Mouse (Mus musculus) CH12.LX (cell line): ENCODE data around the gene 2610528A11Rik. TPM values are rescaled to one million over a fixed set of nuclear protein-coding genes. Genes with fewer than 3 reads are reported as not detected.

Experiments
- DNase-seq: peaks from one replicate; pipeline ENCODE4 v3.0.0-alpha.2; 2013; ENCODE audit errors: extremely low read depth
- H3K27ac ChIP-seq: 2 replicates; pipeline ENCODE4 v1.5.1; 2012; ENCODE audit warnings: low read depth, mild to moderate bottlenecking, control low read depth, moderate library complexity; ENCODE audit not compliant: insufficient read depth
- H3K27me3 ChIP-seq: replicated peaks from 2 replicates; pipeline ENCODE3; 2012; ENCODE audit warnings: inconsistent platforms
- H3K36me3 ChIP-seq, 2 experiments: replicated peaks in 1 of 2; 2 replicates each; pipeline versions ENCODE3 to v1.6.1; 2012; ENCODE audit warnings: inconsistent platforms in 1 of 2, low read length in 1 of 2, mild to moderate bottlenecking in 1 of 2, mixed read lengths in 1 of 2, moderate library complexity in 1 of 2; ENCODE audit not compliant: control insufficient read depth in 1 of 2, insufficient read depth in 1 of 2
- H3K4me1 ChIP-seq, 2 experiments: 2 replicates each; pipeline ENCODE4 v1.6.1; 2012; ENCODE audit warnings: inconsistent platforms in 1 of 2, moderate library complexity in 1 of 2; ENCODE audit not compliant: insufficient read depth in 2 of 2, control insufficient read depth in 1 of 2
- H3K4me2 ChIP-seq: 2 replicates; pipeline ENCODE4 v1.6.1; 2012; ENCODE audit warnings: low read depth, mild to moderate bottlenecking, control low read depth; ENCODE audit not compliant: poor library complexity, insufficient read depth, severe bottlenecking
- H3K4me3 ChIP-seq, 3 experiments: fragments of 150-350 bp in 1 of 3; sonication (generic) in 1 of 3; replicated peaks in 1 of 3; 2 replicates each; pipeline versions ENCODE3 to v1.5.1; 2011 to 2012; ENCODE audit warnings: low read depth in 2 of 3, low read length in 2 of 3, mild to moderate bottlenecking in 2 of 3, moderate library complexity in 2 of 3, control low read depth in 1 of 3, improper control_type of control experiment in 1 of 3, inconsistent platforms in 1 of 3, mixed read lengths in 1 of 3; ENCODE audit not compliant: poor library complexity in 1 of 3
- H3K79me2 ChIP-seq: replicated peaks from 2 replicates; pipeline ENCODE4 v1.6.1; 2012; ENCODE audit warnings: mild to moderate bottlenecking, moderate library complexity; ENCODE audit not compliant: control insufficient read depth, poor library complexity, insufficient read depth, severe bottlenecking; ENCODE audit errors: extremely low read depth
- H3K9ac ChIP-seq: 2 replicates; pipeline ENCODE4 v1.6.1; 2012; ENCODE audit warnings: low read depth, mild to moderate bottlenecking, control low read depth, moderate library complexity; ENCODE audit not compliant: insufficient read depth
- H3K9me3 ChIP-seq: replicated peaks from 2 replicates; pipeline ENCODE3; 2012; ENCODE audit warnings: low read length, inconsistent platforms, mixed read lengths
- BHLHE40 ChIP-seq: IDR thresholded peaks from 2 replicates; pipeline ENCODE4 v1.6.1; 2011; ENCODE audit warnings: mild to moderate bottlenecking, low read depth, low read length, improper control_type of control experiment
- CHD2 ChIP-seq: IDR thresholded peaks from 2 replicates; pipeline ENCODE4 v1.6.1; 2011; ENCODE audit warnings: low read length, improper control_type of control experiment
- CTCF ChIP-seq, 2 experiments: IDR thresholded peaks in 1 of 2; conservative IDR thresholded peaks in 1 of 2; 2 replicates each; pipeline ENCODE4 v1.5.1; 2011 to 2012; ENCODE audit warnings: low read depth in 2 of 2, low read length in 2 of 2, improper control_type of control experiment in 1 of 2, inconsistent platforms in 1 of 2, mild to moderate bottlenecking in 1 of 2, moderate library complexity in 1 of 2
- E2F4 ChIP-seq: IDR thresholded peaks from 2 replicates; pipeline ENCODE4 v1.6.1; 2011; ENCODE audit warnings: low read depth, low read length, improper control_type of control experiment; ENCODE audit not compliant: insufficient replicate concordance
- ELF1 ChIP-seq: IDR thresholded peaks from 2 replicates; pipeline ENCODE4 v1.6.1; 2014; ENCODE audit warnings: low read depth, mild to moderate bottlenecking, inconsistent platforms, low read length, improper control_type of control experiment
- EP300 ChIP-seq: IDR thresholded peaks from 2 replicates; pipeline ENCODE4 v1.6.1; 2011; ENCODE audit warnings: low read length, improper control_type of control experiment
- ETS1 ChIP-seq: conservative IDR thresholded peaks from 2 replicates; pipeline ENCODE4 v1.6.1; 2012; ENCODE audit warnings: low read depth, mild to moderate bottlenecking, inconsistent platforms, low read length, improper control_type of control experiment, moderate library complexity
- GABPA ChIP-seq: IDR thresholded peaks from 2 replicates; pipeline ENCODE4 v1.6.1; 2012; ENCODE audit warnings: low read depth, low read length, improper control_type of control experiment, inconsistent platforms; ENCODE audit not compliant: insufficient replicate concordance
- HCFC1 ChIP-seq: IDR thresholded peaks from 2 replicates; pipeline ENCODE4 v1.6.1; 2012; ENCODE audit warnings: low read depth, mild to moderate bottlenecking, inconsistent platforms, low read length, improper control_type of control experiment
- JUN ChIP-seq: IDR thresholded peaks from 2 replicates; pipeline ENCODE4 v1.6.1; 2011; ENCODE audit warnings: low read depth, mild to moderate bottlenecking, low read length, improper control_type of control experiment, moderate library complexity; ENCODE audit not compliant: insufficient read depth
- JUND ChIP-seq: conservative IDR thresholded peaks from 2 replicates; pipeline ENCODE4 v1.6.1; 2011; ENCODE audit warnings: low read depth, low read length, improper control_type of control experiment
- KAT2A ChIP-seq: IDR thresholded peaks from 2 replicates; pipeline ENCODE4 v1.6.1; 2012; ENCODE audit warnings: low read length, improper control_type of control experiment, inconsistent platforms; ENCODE audit not compliant: insufficient replicate concordance
- MAFK ChIP-seq: IDR thresholded peaks from 2 replicates; pipeline ENCODE4 v1.6.1; 2011; ENCODE audit warnings: low read length, improper control_type of control experiment; ENCODE audit not compliant: insufficient replicate concordance
- MAX ChIP-seq: IDR thresholded peaks from 2 replicates; pipeline ENCODE4 v1.6.1; 2011; ENCODE audit warnings: low read length, improper control_type of control experiment
- MAZ ChIP-seq: IDR thresholded peaks from 2 replicates; pipeline ENCODE4 v1.6.1; 2012; ENCODE audit warnings: low read depth, mild to moderate bottlenecking, inconsistent platforms, low read length, improper control_type of control experiment, moderate library complexity
- MEF2A ChIP-seq: IDR thresholded peaks from 2 replicates; pipeline ENCODE4 v1.6.1; 2014; ENCODE audit warnings: low read depth, mild to moderate bottlenecking, inconsistent platforms, low read length, improper control_type of control experiment, borderline replicate concordance
- MYC ChIP-seq: IDR thresholded peaks from 2 replicates; pipeline ENCODE4 v1.6.1; 2011; ENCODE audit warnings: low read depth, mild to moderate bottlenecking, improper control_type of control experiment, low read length
- NELFE ChIP-seq: IDR thresholded peaks from 2 replicates; pipeline ENCODE4 v1.6.1; 2011; ENCODE audit warnings: low read depth, low read length, improper control_type of control experiment
- NRF1 ChIP-seq: IDR thresholded peaks from 2 replicates; pipeline ENCODE4 v1.6.1; 2014; ENCODE audit warnings: low read depth, mild to moderate bottlenecking, inconsistent platforms, low read length, improper control_type of control experiment, moderate library complexity
- POLR2A ChIP-seq: IDR thresholded peaks from 2 replicates; pipeline ENCODE4 v1.6.1; 2011; ENCODE audit warnings: low read depth, mild to moderate bottlenecking, improper control_type of control experiment, low read length
- POLR2AphosphoS2 ChIP-seq: IDR thresholded peaks from 2 replicates; pipeline ENCODE4 v1.6.1; 2011; ENCODE audit warnings: low read depth, low read length, improper control_type of control experiment
- RAD21 ChIP-seq: IDR thresholded peaks from 2 replicates; pipeline ENCODE4 v1.6.1; 2011; ENCODE audit warnings: low read depth, mild to moderate bottlenecking, low read length, improper control_type of control experiment, moderate library complexity
- RCOR1 ChIP-seq: conservative IDR thresholded peaks from 2 replicates; pipeline ENCODE4 v1.6.1; 2012; ENCODE audit warnings: low read depth, mild to moderate bottlenecking, inconsistent platforms, low read length, improper control_type of control experiment
- SIN3A ChIP-seq: IDR thresholded peaks from 2 replicates; pipeline ENCODE4 v1.6.1; 2012; ENCODE audit warnings: low read length, improper control_type of control experiment, inconsistent platforms
- SMC3 ChIP-seq: IDR thresholded peaks from 2 replicates; pipeline ENCODE4 v1.6.1; 2011; ENCODE audit warnings: low read depth, low read length, improper control_type of control experiment
- TBP ChIP-seq: conservative IDR thresholded peaks from 2 replicates; pipeline ENCODE4 v1.6.1; 2011; ENCODE audit warnings: low read depth, low read length, improper control_type of control experiment
- TCF12 ChIP-seq: IDR thresholded peaks from 2 replicates; pipeline ENCODE4 v1.6.1; 2014; ENCODE audit warnings: low read depth, mild to moderate bottlenecking, inconsistent platforms, low read length, improper control_type of control experiment
- UBTF ChIP-seq: IDR thresholded peaks from 2 replicates; pipeline ENCODE4 v1.6.1; 2012; ENCODE audit warnings: low read depth, mild to moderate bottlenecking, inconsistent platforms, low read length, improper control_type of control experiment, moderate library complexity
- USF1 ChIP-seq: IDR thresholded peaks from 2 replicates; pipeline ENCODE4 v1.6.1; 2014; ENCODE audit warnings: low read depth, mild to moderate bottlenecking, inconsistent platforms, low read length, improper control_type of control experiment
- ZC3H11A ChIP-seq: IDR thresholded peaks from 2 replicates; pipeline ENCODE4 v1.6.1; 2012; ENCODE audit warnings: low read depth, mild to moderate bottlenecking, inconsistent platforms, low read length, improper control_type of control experiment
- ZKSCAN1 ChIP-seq: IDR thresholded peaks from 2 replicates; pipeline ENCODE4 v1.6.1; 2012; ENCODE audit warnings: low read depth, inconsistent platforms, low read length, improper control_type of control experiment, borderline replicate concordance
- ZMIZ1 ChIP-seq: IDR thresholded peaks from 2 replicates; pipeline ENCODE4 v1.6.1; 2012; ENCODE audit warnings: low read depth, mild to moderate bottlenecking, inconsistent platforms, low read length, improper control_type of control experiment
- ZNF384 ChIP-seq: IDR thresholded peaks from 2 replicates; pipeline ENCODE4 v1.6.1; 2012; ENCODE audit warnings: low read depth, low read length, improper control_type of control experiment, inconsistent platforms
- dilution Hi-C: fragments of 300-500 bp; cut with MboI; formaldehyde crosslinking; loops from 2 replicates; pipeline ENCODE4 v1.14.3; 2020; ENCODE audit warnings: low sequenced_read_pairs; ENCODE audit not compliant: extremely low pct_unique_long_range_greater_than_20kb, extremely low pct_ligation_motif_present
- in situ Hi-C: fragments of 300-500 bp; cut with MboI; formaldehyde crosslinking; loops from 3 replicates; pipeline ENCODE4 v1.14.3; 2019; ENCODE audit warnings: low sequenced_read_pairs, low pct_ligation_motif_present, low pct_unique_long_range_greater_than_20kb, mixed read lengths
- polyA plus RNA-seq: library from polyadenylated mRNA; unstranded; fragments of >175 nt; gene quantifications from 2 replicates; pipeline ENCODE4 v1.2.1, GENCODE M21; 2012; ENCODE audit warnings: low read depth; ENCODE audit not compliant: insufficient read length
- total RNA-seq, 2 experiments: library from RNA; depleted of rRNA; stranded (reverse); fragments of 300-350 nt in 1 of 2; fragments of >200 nt in 1 of 2; gene quantifications; 2 replicates each; pipeline ENCODE4 v1.2.3; 2012 to 2014

2610528A11Rik gene
- total and polyA plus RNA-seq, 3 experiments: not detected

DNA sequence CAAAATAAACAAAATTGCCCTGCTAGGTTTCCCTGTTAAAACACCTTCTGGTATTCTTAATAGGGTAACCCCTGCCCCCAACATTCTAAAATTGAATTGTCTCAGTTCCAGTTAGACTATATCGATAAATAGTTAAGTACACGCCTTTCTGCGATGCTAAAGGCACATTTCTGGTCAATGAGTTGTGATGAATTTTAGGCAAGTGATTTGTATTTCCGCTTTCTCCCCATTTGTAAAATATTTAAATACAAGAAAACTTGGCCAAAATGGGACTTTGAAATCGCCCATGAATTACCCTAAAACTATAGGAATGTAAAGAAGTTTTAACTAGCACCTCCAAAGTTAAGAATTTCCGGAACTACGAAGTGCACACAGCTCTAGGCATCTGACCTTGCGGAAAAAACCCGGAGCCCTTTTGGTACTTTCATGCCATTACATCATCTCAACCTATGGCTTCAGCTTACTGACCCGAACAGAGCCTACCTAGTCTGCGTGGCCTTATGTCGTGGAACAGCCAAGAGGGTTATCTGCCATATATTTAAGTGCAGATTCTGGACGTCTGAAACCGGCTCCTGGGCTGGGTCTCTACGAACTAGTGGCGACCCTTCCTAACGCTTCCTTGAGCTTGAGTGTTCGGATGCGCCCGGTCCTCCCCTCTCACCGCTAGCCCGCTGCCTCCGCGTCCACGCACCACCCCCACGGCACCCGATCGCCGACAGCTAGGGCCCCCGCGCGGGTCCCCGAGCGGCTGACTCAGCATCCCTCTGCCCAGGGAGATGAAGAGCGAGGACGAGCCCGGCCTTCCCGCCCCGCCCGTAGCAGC, 20.7 kb upstream of the 2610528A11Rik start:
- Histone ChIP-seq H3K4me3 (peak overlapping the region; percentile 81 to 92 (median 85)), H3K4me2 (no peak overlapping the region), H3K27me3 (no peaks in the 10 kb centered on the region), H3K27ac (peak overlapping the region; percentile 90), H3K36me3 (peaks cover 23 to 37% of the 10 kb centered on the region in 2 experiments), H3K9ac (peak overlapping the region; percentile 97), H3K9me3 (no peaks in the 10 kb centered on the region), H3K4me1 (peaks cover 2 to 38% of the 10 kb centered on the region in 2 experiments), H3K79me2 (peaks cover 36% of the 10 kb centered on the region)
- dilution Hi-C loops: no loop called here
- in situ Hi-C loops: loop anchor here (25.0 kb wide), 1 partner anchor 272 kb away; no protein-coding TSS in a partner anchor
- TF ChIP-seq MAFK (peak; percentile 59; the same call in 1 of the 2 replicates), TCF12 (no peak), CTCF (conservative IDR thresholded peaks at IDR 0.05 in 1 of 2, IDR thresholded peaks at IDR 0.05 in 1 of 2; ENCODE audit: low read depth in 2 of 2, low read length in 2 of 2) (no peak), CHD2 (no peak), ELF1 (peak; percentile 43), EP300 (no peak), NELFE (no peak), UBTF (no peak), BHLHE40 (no peak), POLR2AphosphoS2 (no peak), KAT2A (no peak), SIN3A (no peak), ZNF384 (no peak), TBP (0 out of 2 replicates have a peak, but pooled peaks have one; percentile 33), ZMIZ1 (no peak), JUN (no peak), ZC3H11A (no peak), MEF2A (no peak), MAZ (0 out of 2 replicates have a peak, but pooled peaks have one; percentile 2), E2F4 (no peak), GABPA (no peak), USF1 (no peak), NRF1 (no peak), MYC (0 out of 2 replicates have a peak, but pooled peaks have one; percentile 62), HCFC1 (no peak), ETS1 (0 out of 2 replicates have a peak, but pooled peaks have one; percentile 31), RCOR1 (no peak), MAX (no peak; the same call in 1 of the 2 replicates), SMC3 (no peak), POLR2A (no peak), RAD21 (no peak), JUND (no peak), ZKSCAN1 (no peak)
- peak; percentile 66 for DNase-seq
